Mouse (Mus musculus) erythroblast, embryonic 14.5 days (primary cell): ENCODE data around the gene Lrba.

ENCODE experiments used
- GATA1 ChIP-seq: IDR thresholded peaks from 2 replicates; pipeline ENCODE4 v1.6.1; 2012; ENCODE audit warnings: low read length, inconsistent platforms, mixed read lengths
- TAL1 ChIP-seq: IDR thresholded peaks from 3 replicates; pipeline ENCODE4 v1.6.1; 2012; ENCODE audit warnings: low read length, inconsistent platforms, mixed read lengths

- no peak for TF ChIP-seq GATA1
- no peak for TF ChIP-seq TAL1
Measured at GRCm38 (mm10) chr3:86759834-86760233, 535.4 kb downstream of the Lrba start.
